Mouse (Mus musculus) ES-Bruce4 (cell line): Measurements from ENCODE around the gene 2900026A02Rik.

ENCODE experiments used
- CTCF ChIP-seq: IDR thresholded peaks from one replicate; pipeline ENCODE4 v1.8.1; 2011; ENCODE audit warnings: low read depth, low read length
- EP300 ChIP-seq: IDR thresholded peaks from 2 replicates; pipeline ENCODE4 v1.6.1; 2011; ENCODE audit warnings: low read depth, low read length; ENCODE audit not compliant: insufficient read depth

GRCm38 (mm10) chr5:113119291-113119690, 101.7 kb downstream of the 2900026A02Rik start:
- TF ChIP-seq EP300 = no peak
- no peak for TF ChIP-seq CTCF
